Mouse (Mus musculus) heart, embryonic 16.5 days (tissue): ENCODE results near the gene Tmbim4. TPM values are rescaled to one million over a fixed set of nuclear protein-coding genes. Genes with fewer than 3 reads are reported as not detected.
A peak's percentile ranks its signal among the peaks of the same experiment; 100 is the strongest.

Experiments
- ATAC-seq: fragments of 200-750 bp; cut with Nextera tagmentation; replicated peaks from 2 replicates; pipeline ENCODE4 v1.8.0; 2017; ENCODE audit warnings: moderate number of reproducible peaks; ENCODE audit not compliant: insufficient read depth, low FRiP score; ENCODE audit errors: extremely low read depth
- H3K27ac ChIP-seq: fragments of 300-500 bp; sonication (generic); 2 replicates; pipeline ENCODE4 v1.5.1; 2014; ENCODE audit warnings: mild to moderate bottlenecking, low read length, control low read depth, moderate library complexity
- H3K27me3 ChIP-seq: fragments of 300-500 bp; sonication (generic); 2 replicates; pipeline ENCODE4 v1.6.1; 2014; ENCODE audit warnings: low read length, mixed read lengths; ENCODE audit not compliant: control insufficient read depth, insufficient read depth
- H3K36me3 ChIP-seq: fragments of 300-500 bp; sonication (generic); 2 replicates; pipeline ENCODE4 v1.6.1; 2014; ENCODE audit not compliant: control insufficient read depth, insufficient read depth
- H3K4me1 ChIP-seq: fragments of 300-500 bp; sonication (generic); 2 replicates; pipeline ENCODE4 v1.6.1; 2014; ENCODE audit warnings: low read length, mixed read lengths; ENCODE audit not compliant: control insufficient read depth, insufficient read depth
- H3K4me2 ChIP-seq: fragments of 300-500 bp; sonication (generic); 2 replicates; pipeline ENCODE4 v1.6.1; 2014; ENCODE audit warnings: low read depth, mild to moderate bottlenecking, control low read depth, low read length
- H3K4me3 ChIP-seq: fragments of 300-500 bp; sonication (generic); 2 replicates; pipeline ENCODE4 v1.5.1; 2014; ENCODE audit warnings: mild to moderate bottlenecking, control low read depth, low read length
- H3K9ac ChIP-seq: fragments of 300-500 bp; sonication (generic); 2 replicates; pipeline ENCODE4 v1.6.1; 2014; ENCODE audit warnings: low read length, control low read depth
- H3K9me3 ChIP-seq: fragments of 300-500 bp; sonication (generic); replicated peaks from 2 replicates; pipeline ENCODE4 v1.6.1; 2016; ENCODE audit warnings: low read length; ENCODE audit not compliant: control insufficient read depth
- WGBS: fragments of 180-500 bp; shearing (Covaris S2); extraction: QIAGEN DNeasy Blood & Tissue Kit; methylation state at CpG from one replicate; pipeline ENCODE4 v1.1.7; 2014; 5-methylcytosine and 5-hydroxymethylcytosine counted together
- polyA plus RNA-seq: library from polyadenylated mRNA; unstranded; fragments of >200 nt; fragmentation: Nextera tagmentation; extraction: Ambion mirVana; gene quantifications from 2 replicates; pipeline ENCODE4 v1.2.1, GENCODE M21; 2015

Gene Tmbim4
- polyA plus RNA-seq, 1 experiment from 2014 or later, result 120 TPM

GRCm38 (mm10) chr10:120271879-120272269, 70.5 kb downstream of the Tmbim4 start:
- Histone ChIP-seq H3K27me3 (peaks cover 6% of the 10 kb centered on the region; the same call in 1 of the 2 replicates), H3K27ac (no peak overlapping the region), H3K9me3 (no peaks in the 10 kb centered on the region), H3K4me3 (peak overlapping the region; percentile 41), H3K36me3 (no peaks in the 10 kb centered on the region), H3K4me1 (peaks cover 11% of the 10 kb centered on the region), H3K9ac (peak overlapping the region; percentile 41; the same call in 1 of the 2 replicates), H3K4me2 (peak overlapping the region; percentile 74)
- WGBS, result 16% methylated on average over 10 of the region's 11 CpGs
- ATAC-seq, result no peak

GRCm38 (mm10) chr10:120272270-120272883, 71.0 kb downstream of the Tmbim4 start:
- Histone ChIP-seq H3K4me3 (peak overlapping the region; percentile 41), H3K9me3 (no peaks in the 10 kb centered on the region), H3K27me3 (peaks cover 6% of the 10 kb centered on the region; the same call in 1 of the 2 replicates), H3K9ac (peak overlapping the region; percentile 41), H3K4me2 (peak overlapping the region; percentile 74), H3K36me3 (no peaks in the 10 kb centered on the region), H3K4me1 (peaks cover 11% of the 10 kb centered on the region), H3K27ac (no peak overlapping the region)
- 6% methylated on average over 19 of the region's 19 CpGs for WGBS
- ATAC-seq, result no peak

GRCm38 (mm10) chr10:120273335-120273734, 71.9 kb downstream of the Tmbim4 start:
- WGBS, result 81% methylated on average over 7 of the region's 7 CpGs
- no peak overlapping the region for H3K4me2 ChIP-seq
- H3K9me3 ChIP-seq, result no peaks in the 10 kb centered on the region
- no peaks in the 10 kb centered on the region for H3K36me3 ChIP-seq
- H3K4me3 ChIP-seq, result no peak overlapping the region
- H3K27ac ChIP-seq, result no peak overlapping the region
- ATAC-seq, result no peak
- peaks cover 11% of the 10 kb centered on the region for H3K4me1 ChIP-seq
- H3K27me3 ChIP-seq, result peaks cover 10% of the 10 kb centered on the region; the same call in 1 of the 2 replicates
- no peak overlapping the region for H3K9ac ChIP-seq

Other genes starting within 250 kb of the Tmbim4 start
- gene Helb, start 88.6 kb upstream of the Tmbim4 start, polyA plus RNA-seq, result 7.2 and 9.1 TPM in 2 replicates
- gene Irak3, start 540 bp downstream of the Tmbim4 start, polyA plus RNA-seq, result 0.76 and 0.91 TPM in 2 replicates
- 25.4 and 25.5 TPM in 2 replicates for gene Llph, start 25.5 kb downstream of the Tmbim4 start, polyA plus RNA-seq